Mouse (Mus musculus) MEL (cell line): Measurements from ENCODE around the gene Gm21954. TPM values are rescaled to one million over a fixed set of nuclear protein-coding genes. Genes with fewer than 3 reads are reported as not detected.

Source experiments
- DNase-seq: peaks from one replicate; pipeline ENCODE4 v3.0.0; 2011; ENCODE audit warnings: low read depth, low spot score
- H3K27ac ChIP-seq: 2 replicates; pipeline ENCODE4 v1.5.1; 2012; ENCODE audit warnings: low read depth, mild to moderate bottlenecking, control low read depth, low read length, moderate library complexity; ENCODE audit not compliant: control insufficient read depth
- H3K27me3 ChIP-seq, 2 experiments: fragments of 150-350 bp in 1 of 2; sonication (generic) in 1 of 2; 2 replicates each; pipeline ENCODE4 v1.6.1; 2012; ENCODE audit warnings: low read length in 2 of 2, mild to moderate bottlenecking in 2 of 2, improper control_type of control experiment in 1 of 2, moderate library complexity in 1 of 2; ENCODE audit not compliant: insufficient read depth in 2 of 2, control insufficient read depth in 1 of 2
- H3K36me3 ChIP-seq, 2 experiments: 2 replicates each; pipeline ENCODE4 v1.6.1; 2012 to 2014; ENCODE audit warnings: low read length in 2 of 2, improper control_type of control experiment in 1 of 2, inconsistent platforms in 1 of 2, mild to moderate bottlenecking in 1 of 2; ENCODE audit not compliant: insufficient read depth in 2 of 2, control insufficient read depth in 1 of 2
- H3K4me1 ChIP-seq, 2 experiments: fragments of 150-350 bp in 1 of 2; sonication (generic) in 1 of 2; 2 replicates each; pipeline ENCODE4 v1.6.1; 2012; ENCODE audit warnings: low read length in 2 of 2, improper control_type of control experiment in 1 of 2, mild to moderate bottlenecking in 1 of 2; ENCODE audit not compliant: insufficient read depth in 2 of 2, control insufficient read depth in 1 of 2
- H3K4me3 ChIP-seq, 2 experiments: fragments of 150-350 bp in 1 of 2; sonication (generic) in 1 of 2; 2 replicates each; pipeline ENCODE4 v1.5.1; 2012; ENCODE audit warnings: low read depth in 2 of 2, low read length in 2 of 2, mild to moderate bottlenecking in 2 of 2, moderate library complexity in 2 of 2, control low read depth in 1 of 2, improper control_type of control experiment in 1 of 2; ENCODE audit not compliant: control insufficient read depth in 1 of 2, insufficient read depth in 1 of 2
- H3K79me2 ChIP-seq: 2 replicates; pipeline ENCODE4 v1.6.1; 2012; ENCODE audit warnings: mild to moderate bottlenecking, low read length, moderate library complexity; ENCODE audit not compliant: control insufficient read depth, poor library complexity, insufficient read depth
- H3K9ac ChIP-seq: 2 replicates; pipeline ENCODE4 v1.6.1; 2012; ENCODE audit warnings: low read depth, mild to moderate bottlenecking, control low read depth, low read length, moderate library complexity; ENCODE audit not compliant: control insufficient read depth, poor library complexity, severe bottlenecking
- H3K9me3 ChIP-seq: fragments of 150-350 bp; sonication (generic); replicated peaks from 2 replicates; pipeline ENCODE4 v1.6.1; 2012; ENCODE audit warnings: mild to moderate bottlenecking, low read length, improper control_type of control experiment, moderate library complexity; ENCODE audit not compliant: insufficient read depth
- BHLHE40 ChIP-seq: IDR thresholded peaks from 2 replicates; pipeline ENCODE4 v1.6.1; 2012; ENCODE audit warnings: low read depth, mild to moderate bottlenecking, inconsistent platforms, low read length, improper control_type of control experiment, borderline replicate concordance
- CHD1 ChIP-seq: IDR thresholded peaks from 2 replicates; pipeline ENCODE4 v1.6.1; 2012; ENCODE audit warnings: low read depth, mild to moderate bottlenecking, inconsistent platforms, low read length, improper control_type of control experiment
- CHD2 ChIP-seq: IDR thresholded peaks from 2 replicates; pipeline ENCODE4 v1.6.1; 2011; ENCODE audit warnings: low read length, improper control_type of control experiment
- CTCF ChIP-seq, 3 experiments: IDR thresholded peaks in 2 of 3; conservative IDR thresholded peaks in 1 of 3; 2 replicates each; pipeline ENCODE4 v1.5.1; 2011 to 2012; ENCODE audit warnings: low read length in 3 of 3, low read depth in 2 of 3, mild to moderate bottlenecking in 2 of 3, improper control_type of control experiment in 1 of 3, inconsistent platforms in 1 of 3, mixed read lengths in 1 of 3, moderate library complexity in 1 of 3; ENCODE audit not compliant: control insufficient read depth in 1 of 3, insufficient read depth in 1 of 3, poor library complexity in 1 of 3, severe bottlenecking in 1 of 3
- E2F4 ChIP-seq: IDR thresholded peaks from 2 replicates; pipeline ENCODE4 v1.6.1; 2011; ENCODE audit warnings: low read depth, low read length, improper control_type of control experiment, borderline replicate concordance
- ELF1 ChIP-seq: IDR thresholded peaks from 2 replicates; pipeline ENCODE4 v1.6.1; 2014; ENCODE audit warnings: low read depth, mild to moderate bottlenecking, inconsistent platforms, low read length, improper control_type of control experiment, moderate library complexity
- EP300 ChIP-seq, 2 experiments: IDR thresholded peaks; 2 replicates each; pipeline ENCODE4 v1.6.1; 2011; ENCODE audit warnings: improper control_type of control experiment in 2 of 2, low read length in 2 of 2, low read depth in 1 of 2, mild to moderate bottlenecking in 1 of 2
- ETS1 ChIP-seq: IDR thresholded peaks from 2 replicates; pipeline ENCODE4 v1.6.1; 2012; ENCODE audit warnings: low read depth, mild to moderate bottlenecking, inconsistent platforms, low read length, improper control_type of control experiment, moderate library complexity
- GABPA ChIP-seq: IDR thresholded peaks from 2 replicates; pipeline ENCODE4 v1.6.1; 2012; ENCODE audit warnings: low read depth, mild to moderate bottlenecking, inconsistent platforms, low read length, improper control_type of control experiment, moderate library complexity
- HCFC1 ChIP-seq: IDR thresholded peaks from 2 replicates; pipeline ENCODE4 v1.6.1; 2012; ENCODE audit warnings: low read depth, mild to moderate bottlenecking, inconsistent platforms, low read length, improper control_type of control experiment, moderate library complexity
- KAT2A ChIP-seq: conservative IDR thresholded peaks from 2 replicates; pipeline ENCODE4 v1.6.1; 2012; ENCODE audit warnings: low read depth, low read length, improper control_type of control experiment, inconsistent platforms
- MAFK ChIP-seq: IDR thresholded peaks from 2 replicates; pipeline ENCODE4 v1.6.1; 2011; ENCODE audit warnings: low read depth, mild to moderate bottlenecking, low read length, improper control_type of control experiment, borderline replicate concordance
- MXI1 ChIP-seq: IDR thresholded peaks from 2 replicates; pipeline ENCODE4 v1.6.1; 2011; ENCODE audit warnings: mild to moderate bottlenecking, low read depth, low read length, improper control_type of control experiment
- MYB ChIP-seq: IDR thresholded peaks from 2 replicates; pipeline ENCODE4 v1.6.1; 2011; ENCODE audit warnings: mild to moderate bottlenecking, low read depth, low read length, improper control_type of control experiment
- POLR2AphosphoS2 ChIP-seq: IDR thresholded peaks from 2 replicates; pipeline ENCODE4 v1.6.1; 2011; ENCODE audit warnings: low read length, improper control_type of control experiment
- POLR2AphosphoS5 ChIP-seq: IDR thresholded peaks from 2 replicates; pipeline ENCODE4 v1.6.1; 2012; ENCODE audit warnings: low read depth, borderline replicate concordance, mild to moderate bottlenecking, inconsistent platforms, low read length, moderate library complexity, mixed read lengths
- RAD21 ChIP-seq: IDR thresholded peaks from 2 replicates; pipeline ENCODE4 v1.6.1; 2011; ENCODE audit warnings: mild to moderate bottlenecking, low read depth, low read length, improper control_type of control experiment
- RCOR1 ChIP-seq: IDR thresholded peaks from 2 replicates; pipeline ENCODE4 v1.6.1; 2012; ENCODE audit warnings: low read depth, mild to moderate bottlenecking, inconsistent platforms, low read length, improper control_type of control experiment
- SIN3A ChIP-seq: IDR thresholded peaks from 2 replicates; pipeline ENCODE4 v1.6.1; 2012; ENCODE audit warnings: low read length, improper control_type of control experiment, inconsistent platforms
- TAL1 ChIP-seq: IDR thresholded peaks from 2 replicates; pipeline ENCODE4 v1.6.1; 2012; ENCODE audit warnings: mild to moderate bottlenecking, inconsistent platforms, low read length, moderate library complexity, mixed read lengths
- TBP ChIP-seq: IDR thresholded peaks from 2 replicates; pipeline ENCODE4 v1.8.0; 2011; ENCODE audit warnings: low read depth, low read length, improper control_type of control experiment
- UBTF ChIP-seq: IDR thresholded peaks from 2 replicates; pipeline ENCODE4 v1.6.1; 2012; ENCODE audit warnings: low read depth, mild to moderate bottlenecking, inconsistent platforms, low read length, improper control_type of control experiment, moderate library complexity, borderline replicate concordance; ENCODE audit not compliant: insufficient read depth
- USF1 ChIP-seq: IDR thresholded peaks from 2 replicates; pipeline ENCODE4 v1.6.1; 2014; ENCODE audit warnings: low read depth, mild to moderate bottlenecking, inconsistent platforms, low read length, improper control_type of control experiment, moderate library complexity
- USF2 ChIP-seq, 2 experiments: IDR thresholded peaks; 2 replicates each; pipeline ENCODE4 v1.6.1; 2011 to 2012; ENCODE audit warnings: improper control_type of control experiment in 2 of 2, low read length in 2 of 2, borderline replicate concordance in 1 of 2, inconsistent platforms in 1 of 2, low read depth in 1 of 2, mild to moderate bottlenecking in 1 of 2; ENCODE audit not compliant: insufficient read depth in 1 of 2
- ZC3H11A ChIP-seq: IDR thresholded peaks from 2 replicates; pipeline ENCODE4 v1.6.1; 2012; ENCODE audit warnings: low read depth, mild to moderate bottlenecking, inconsistent platforms, low read length, improper control_type of control experiment
- ZKSCAN1 ChIP-seq: IDR thresholded peaks from 2 replicates; pipeline ENCODE4 v1.6.1; 2012; ENCODE audit warnings: low read depth, mild to moderate bottlenecking, inconsistent platforms, low read length, improper control_type of control experiment, moderate library complexity
- polyA plus RNA-seq, 2 experiments: library from polyadenylated mRNA; stranded (reverse) in 1 of 2; unstranded in 1 of 2; fragments of >175 nt in 1 of 2; fragments of >200 nt in 1 of 2; gene quantifications; 2 replicates each; pipeline versions ENCODE4 v1.2.1 to v1.2.4; 2012; ENCODE audit warnings: low replicate concordance in 2 of 2, low read depth in 1 of 2; ENCODE audit not compliant: insufficient read length in 2 of 2, insufficient read depth in 1 of 2, missing spikeins in 1 of 2
- total RNA-seq: library from RNA; depleted of rRNA; stranded (reverse); fragments of 300-350 nt; gene quantifications from 2 replicates; pipeline ENCODE4 v1.2.3, GENCODE M21; 2012

Gm21954 gene
- total and polyA plus RNA-seq, 3 experiments: not detected

- H3K4me3 ChIP-seq: no peak overlapping the region
- no peak overlapping the region for H3K27ac ChIP-seq
- no peaks in the 10 kb centered on the region for H3K36me3 ChIP-seq
- H3K4me1 ChIP-seq: no peaks in the 10 kb centered on the region
- no peak overlapping the region for H3K9ac ChIP-seq
- no peak for DNase-seq
- no peaks in the 10 kb centered on the region; a peak in 1 of 4 replicates for H3K27me3 ChIP-seq
- TF ChIP-seq MYB (no peak), HCFC1 (no peak), SIN3A (no peak), BHLHE40 (no peak), RAD21 (no peak), MXI1 (no peak), POLR2AphosphoS5 (no peak), TAL1 (no peak), GABPA (no peak), USF2 (IDR thresholded peaks at IDR 0.05; ENCODE audit: borderline replicate concordance in 1 of 2, insufficient read depth in 1 of 2, low read depth in 1 of 2, low read length in 2 of 2) (no peak), CHD2 (no peak), EP300 (IDR thresholded peaks at IDR 0.05; ENCODE audit: low read depth in 1 of 2, low read length in 2 of 2) (no peak), ELF1 (no peak)
- TF ChIP-seq, all 39 proteins: peak for 0
- H3K79me2 ChIP-seq: no peaks in the 10 kb centered on the region
- no peaks in the 10 kb centered on the region for H3K9me3 ChIP-seq
Measured at GRCm38 (mm10) chr3:55464226-55464625, 7.8 kb downstream of the Gm21954 start.

- Histone ChIP-seq H3K27me3 (no peaks in the 10 kb centered on the region; a peak in 1 of 4 replicates), H3K4me3 (no peak overlapping the region), H3K9ac (no peak overlapping the region), H3K4me1 (no peaks in the 10 kb centered on the region)
- no peak for DNase-seq
- no peak for TF ChIP-seq RCOR1
- no peak for TF ChIP-seq ZC3H11A
- TF ChIP-seq ELF1: no peak
- TF ChIP-seq MXI1: no peak
- no peak for TF ChIP-seq MAFK
- TF ChIP-seq TAL1: no peak
- TF ChIP-seq USF1: no peak
- TF ChIP-seq UBTF: no peak
- TF ChIP-seq CTCF (IDR thresholded peaks at IDR 0.05 in 2 of 3, conservative IDR thresholded peaks at IDR 0.05 in 1 of 3; ENCODE audit: control insufficient read depth in 1 of 3, insufficient read depth in 1 of 3, low read depth in 2 of 3, low read length in 3 of 3, poor library complexity in 1 of 3, severe bottlenecking in 1 of 3): no peak
- TF ChIP-seq MYB: no peak
- no peak for TF ChIP-seq POLR2AphosphoS5
- no peak for TF ChIP-seq EP300 (IDR thresholded peaks at IDR 0.05; ENCODE audit: low read depth in 1 of 2, low read length in 2 of 2)
- TF ChIP-seq POLR2AphosphoS2: no peak
- TF ChIP-seq KAT2A: no peak
- TF ChIP-seq CHD1: no peak
- no peak for TF ChIP-seq ZKSCAN1
- TF ChIP-seq TBP: no peak
- TF ChIP-seq ETS1: no peak
- TF ChIP-seq CHD2: no peak
- TF ChIP-seq E2F4: no peak
- TF ChIP-seq, all 39 proteins: peak for 0
- no peaks in the 10 kb centered on the region for H3K79me2 ChIP-seq
- H3K9me3 ChIP-seq: no peaks in the 10 kb centered on the region
- H3K36me3 ChIP-seq: no peaks in the 10 kb centered on the region
- no peak overlapping the region for H3K27ac ChIP-seq
Measured at GRCm38 (mm10) chr3:55462904-55463668, 8.9 kb downstream of the Gm21954 start.
